Mouse (Mus musculus): ENCODE results near the gene Shld1. TPM values are rescaled to one million over a fixed set of nuclear protein-coding genes. Genes with fewer than 3 reads are reported as not detected.

The Shld1 gene
- polyA plus RNA-seq, 1 experiment from 2014 or later: 23.5 TPM

DNA sequence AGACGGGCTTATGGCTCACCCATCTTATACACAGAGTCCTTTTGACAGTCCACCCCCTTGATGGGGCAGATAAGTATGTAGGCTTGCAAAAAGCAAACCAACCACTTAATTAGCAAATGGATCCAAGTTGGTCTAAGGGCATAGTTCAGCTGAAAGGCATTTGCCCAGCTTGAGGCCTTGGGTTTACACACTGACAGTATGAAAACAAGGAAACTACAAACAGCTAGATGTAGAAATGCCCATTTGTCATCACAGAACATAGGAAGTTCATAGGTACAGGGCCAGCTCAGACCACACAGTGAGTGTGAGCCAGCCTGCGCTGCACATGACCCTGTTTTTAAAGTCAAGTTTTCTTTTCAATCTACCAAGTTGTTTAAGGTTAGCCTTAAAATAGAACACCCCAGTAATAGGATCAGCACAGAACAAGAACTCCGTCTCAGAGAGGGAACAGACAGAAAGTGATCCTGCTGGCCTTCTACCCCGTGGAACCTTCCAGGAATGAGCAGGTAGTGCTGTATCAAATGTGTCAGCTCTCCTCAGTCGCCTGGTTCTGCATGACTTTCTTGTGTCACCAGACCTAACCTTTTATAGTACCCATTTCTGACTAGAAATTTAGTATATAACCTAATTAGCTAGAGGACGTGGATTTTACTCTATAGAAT lies 31.8 kb upstream of the Shld1 start:
- Histone ChIP-seq H3K27ac (ENCODE audit: low read depth, low read length) (no peak overlapping the region), H3K27me3 (replicated peaks; ENCODE audit: control insufficient read depth, insufficient read depth, low read length) (no peaks in the 10 kb centered on the region), H3K4me1 (ENCODE audit: control insufficient read depth, insufficient read depth, low read depth, low read length) (no peaks in the 10 kb centered on the region), H3K36me3 (ENCODE audit: control insufficient read depth, insufficient read depth, low read length) (no peaks in the 10 kb centered on the region), H3K9me3 (ENCODE audit: control insufficient read depth, low read length) (no peaks in the 10 kb centered on the region), H3K9ac (ENCODE audit: low read depth, low read length) (no peak overlapping the region), H3K4me3 (ENCODE audit: low read length) (no peak overlapping the region), H3K4me2 (ENCODE audit: low read length) (no peak overlapping the region)
- ATAC-seq: no peak
- WGBS: 86% methylated on average over 6 of the region's 6 CpGs

DNA sequence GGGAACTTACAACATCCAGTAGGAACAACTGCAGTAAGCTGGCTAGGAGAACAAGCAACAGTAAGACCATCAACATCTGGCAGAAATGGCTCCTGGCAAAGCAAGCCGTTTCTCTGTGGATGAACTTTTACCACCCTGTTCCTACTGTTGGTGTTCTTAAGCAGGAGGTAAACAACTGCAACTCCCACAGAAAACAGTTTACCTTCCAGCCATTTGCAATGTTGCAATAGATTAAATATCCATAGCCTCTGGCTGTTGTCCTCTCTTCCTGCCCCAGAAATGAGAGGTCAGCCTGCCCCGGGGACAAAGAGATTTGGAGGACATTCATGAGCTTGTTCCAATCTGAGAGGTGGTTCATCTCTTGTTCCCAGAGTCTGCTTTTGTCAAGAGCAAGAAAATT lies 29.5 kb upstream of the Shld1 start:
- no peak overlapping the region for H3K4me3 ChIP-seq (ENCODE audit: low read length)
- no peak overlapping the region for H3K4me2 ChIP-seq (ENCODE audit: low read length)
- 80% methylated on average over 2 of the region's 2 CpGs for WGBS
- H3K9ac ChIP-seq (ENCODE audit: low read depth, low read length): no peak overlapping the region
- no peaks in the 10 kb centered on the region for H3K4me1 ChIP-seq (ENCODE audit: control insufficient read depth, insufficient read depth, low read depth, low read length)
- H3K36me3 ChIP-seq (ENCODE audit: control insufficient read depth, insufficient read depth, low read length): no peaks in the 10 kb centered on the region
- ATAC-seq: no peak
- H3K27ac ChIP-seq (ENCODE audit: low read depth, low read length): no peak overlapping the region
- H3K27me3 ChIP-seq (replicated peaks; ENCODE audit: control insufficient read depth, insufficient read depth, low read length): no peaks in the 10 kb centered on the region
- no peaks in the 10 kb centered on the region for H3K9me3 ChIP-seq (ENCODE audit: control insufficient read depth, low read length)

DNA sequence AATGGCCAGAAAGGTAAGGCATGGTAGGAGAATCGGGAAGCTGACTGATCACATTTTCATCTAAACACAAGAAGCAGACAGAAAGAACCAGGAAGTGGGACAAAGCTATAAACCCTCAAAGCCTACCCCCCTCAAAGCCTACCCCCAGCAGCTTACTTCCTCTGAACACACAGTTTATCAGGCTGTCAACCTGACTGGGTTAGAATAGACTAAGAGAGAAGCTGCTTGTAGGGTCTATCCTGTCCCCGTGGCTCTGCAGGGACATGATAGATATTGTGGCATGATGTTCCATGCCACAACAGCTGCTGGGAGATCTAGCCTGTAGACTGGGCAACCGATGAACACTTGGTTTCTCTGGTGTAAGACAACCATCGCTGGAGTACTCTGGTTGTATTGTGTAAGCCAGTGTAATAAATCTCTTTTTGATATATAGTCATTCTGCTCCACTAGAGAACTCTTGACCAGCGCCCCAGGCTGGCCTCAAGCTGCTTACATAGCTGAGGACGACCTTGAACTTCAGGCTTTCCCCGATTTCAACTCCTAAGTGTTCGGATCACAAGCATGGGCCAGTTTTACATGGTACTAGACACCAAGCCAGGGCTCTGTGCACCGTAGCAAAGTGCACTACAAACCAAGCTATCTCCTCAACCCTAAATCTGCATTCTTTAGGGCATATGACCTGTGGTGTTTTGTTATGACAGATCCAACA lies 28.2 kb upstream of the Shld1 start:
- H3K9me3 ChIP-seq (ENCODE audit: control insufficient read depth, low read length): no peaks in the 10 kb centered on the region
- no peaks in the 10 kb centered on the region for H3K4me1 ChIP-seq (ENCODE audit: control insufficient read depth, insufficient read depth, low read depth, low read length)
- no peak overlapping the region for H3K27ac ChIP-seq (ENCODE audit: low read depth, low read length)
- no peak overlapping the region for H3K4me2 ChIP-seq (ENCODE audit: low read length)
- H3K27me3 ChIP-seq (replicated peaks; ENCODE audit: control insufficient read depth, insufficient read depth, low read length): no peaks in the 10 kb centered on the region
- WGBS: 83% methylated on average over 9 of the region's 9 CpGs
- H3K9ac ChIP-seq (ENCODE audit: low read depth, low read length): no peak overlapping the region
- ATAC-seq: no peak
- no peak overlapping the region for H3K4me3 ChIP-seq (ENCODE audit: low read length)
- H3K36me3 ChIP-seq (ENCODE audit: control insufficient read depth, insufficient read depth, low read length): no peaks in the 10 kb centered on the region

DNA sequence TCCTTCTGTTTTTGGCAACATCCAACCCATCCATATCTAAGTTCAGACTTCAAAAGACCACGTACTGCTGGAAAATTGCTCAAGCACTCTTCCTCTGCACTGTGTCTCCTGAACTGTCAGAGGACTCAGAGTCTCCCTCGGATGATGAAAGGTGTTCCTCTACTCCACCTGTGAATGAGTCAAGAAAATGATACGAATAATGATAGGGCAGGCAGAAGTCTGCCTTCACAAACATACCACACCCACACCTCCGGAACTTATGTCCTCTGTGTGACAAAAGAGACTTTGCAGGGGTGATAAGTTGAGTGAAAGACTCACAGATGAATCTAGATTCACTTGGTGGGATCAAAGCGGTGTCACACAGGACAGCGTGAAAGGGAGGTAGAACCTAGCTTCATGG lies 17.6 kb upstream of the Shld1 start:
- Histone ChIP-seq H3K36me3 (ENCODE audit: control insufficient read depth, insufficient read depth, low read length) (no peaks in the 10 kb centered on the region), H3K9ac (ENCODE audit: low read depth, low read length) (no peak overlapping the region), H3K4me1 (ENCODE audit: control insufficient read depth, insufficient read depth, low read depth, low read length) (no peaks in the 10 kb centered on the region), H3K9me3 (ENCODE audit: control insufficient read depth, low read length) (no peaks in the 10 kb centered on the region), H3K27me3 (replicated peaks; ENCODE audit: control insufficient read depth, insufficient read depth, low read length) (no peaks in the 10 kb centered on the region), H3K4me2 (ENCODE audit: low read length) (no peak overlapping the region), H3K27ac (ENCODE audit: low read depth, low read length) (no peak overlapping the region), H3K4me3 (ENCODE audit: low read length) (no peak overlapping the region)
- WGBS: 85% methylated on average over 6 of the region's 6 CpGs
- ATAC-seq: no peak

DNA sequence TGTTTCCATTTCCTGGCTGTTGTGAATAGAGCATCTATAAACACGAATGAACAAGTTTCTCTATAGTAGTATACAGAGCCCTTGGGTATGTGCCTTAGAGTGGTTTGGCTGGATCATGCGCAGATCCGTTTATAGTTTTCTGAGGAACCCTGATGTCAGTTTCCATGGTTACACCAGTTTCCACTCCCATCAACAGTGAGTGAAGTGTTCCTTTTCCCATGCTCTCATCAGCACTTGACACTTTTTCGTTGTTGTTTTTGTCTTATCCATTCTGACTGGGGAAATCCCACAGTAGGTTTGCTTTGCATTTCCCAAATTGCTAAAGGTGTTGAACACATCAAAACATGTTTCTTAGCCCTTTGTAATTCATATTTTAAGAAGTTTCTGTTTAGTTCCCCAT lies 16.4 kb upstream of the Shld1 start:
- ATAC-seq: no peak
- WGBS: 74% methylated on average over 4 of the region's 4 CpGs

DNA sequence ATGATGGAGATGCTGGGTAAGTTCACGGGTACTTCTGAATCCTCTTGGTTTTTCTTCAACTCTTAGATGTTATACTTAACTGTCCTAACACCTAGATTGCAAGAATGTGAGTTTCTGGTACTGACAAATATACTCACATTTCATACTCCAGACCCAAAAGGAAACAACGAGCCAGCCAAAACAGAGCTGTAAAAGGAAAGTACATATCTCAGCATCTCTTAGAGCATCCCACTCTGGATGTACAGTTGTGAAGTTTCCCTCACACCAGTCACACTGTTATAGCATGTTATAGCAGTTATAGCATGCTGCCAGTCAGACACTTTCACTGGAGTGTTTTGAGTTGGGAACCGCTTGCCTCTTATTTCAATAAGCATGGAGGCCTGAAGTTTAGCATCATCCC lies 14.6 kb upstream of the Shld1 start:
- 91% methylated on average over 3 of the region's 3 CpGs for WGBS
- ATAC-seq: no peak
- Histone ChIP-seq H3K36me3 (ENCODE audit: control insufficient read depth, insufficient read depth, low read length) (no peaks in the 10 kb centered on the region), H3K9ac (ENCODE audit: low read depth, low read length) (no peak overlapping the region), H3K27me3 (replicated peaks; ENCODE audit: control insufficient read depth, insufficient read depth, low read length) (no peaks in the 10 kb centered on the region), H3K9me3 (ENCODE audit: control insufficient read depth, low read length) (no peaks in the 10 kb centered on the region), H3K4me1 (ENCODE audit: control insufficient read depth, insufficient read depth, low read depth, low read length) (no peaks in the 10 kb centered on the region), H3K27ac (ENCODE audit: low read depth, low read length) (no peak overlapping the region), H3K4me3 (ENCODE audit: low read length) (no peak overlapping the region), H3K4me2 (ENCODE audit: low read length) (no peak overlapping the region)

More for the DNA sequence above, 16.4 kb upstream of the Shld1 start:
- Histone ChIP-seq H3K9me3 (ENCODE audit: control insufficient read depth, low read length) (no peaks in the 10 kb centered on the region), H3K4me1 (ENCODE audit: control insufficient read depth, insufficient read depth, low read depth, low read length) (no peaks in the 10 kb centered on the region), H3K36me3 (ENCODE audit: control insufficient read depth, insufficient read depth, low read length) (no peaks in the 10 kb centered on the region), H3K9ac (ENCODE audit: low read depth, low read length) (no peak overlapping the region), H3K27ac (ENCODE audit: low read depth, low read length) (no peak overlapping the region), H3K27me3 (replicated peaks; ENCODE audit: control insufficient read depth, insufficient read depth, low read length) (no peaks in the 10 kb centered on the region), H3K4me3 (ENCODE audit: low read length) (no peak overlapping the region), H3K4me2 (ENCODE audit: low read length) (no peak overlapping the region)

DNA sequence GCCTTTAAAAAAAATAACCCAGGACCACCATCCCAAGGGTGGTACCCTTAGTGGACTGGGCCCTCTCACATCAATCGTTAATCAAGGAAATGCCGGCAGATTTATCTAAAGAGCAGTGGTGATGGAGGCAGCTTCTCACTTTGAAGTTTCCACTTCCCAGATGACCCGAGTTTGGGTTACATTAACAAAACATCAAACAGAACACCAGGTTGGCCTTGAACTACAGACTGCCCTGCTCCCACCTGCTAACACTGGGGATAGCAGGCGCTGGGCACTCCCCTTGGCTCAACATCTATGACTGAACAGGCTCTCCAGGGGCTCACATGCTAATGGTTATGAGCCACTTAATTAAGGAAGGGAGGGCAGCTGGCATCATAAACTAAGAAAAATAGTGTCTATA lies 10.6 kb upstream of the Shld1 start:
- ATAC-seq: no peak
- H3K36me3 ChIP-seq (ENCODE audit: control insufficient read depth, insufficient read depth, low read length): no peaks in the 10 kb centered on the region
- H3K27me3 ChIP-seq (replicated peaks; ENCODE audit: control insufficient read depth, insufficient read depth, low read length): no peaks in the 10 kb centered on the region
- no peaks in the 10 kb centered on the region for H3K4me1 ChIP-seq (ENCODE audit: control insufficient read depth, insufficient read depth, low read depth, low read length)
- 86% methylated on average over 4 of the region's 4 CpGs for WGBS
- no peak overlapping the region for H3K27ac ChIP-seq (ENCODE audit: low read depth, low read length)
- H3K4me3 ChIP-seq (ENCODE audit: low read length): no peak overlapping the region
- H3K9me3 ChIP-seq (ENCODE audit: control insufficient read depth, low read length): no peaks in the 10 kb centered on the region
- no peak overlapping the region for H3K9ac ChIP-seq (ENCODE audit: low read depth, low read length)
- H3K4me2 ChIP-seq (ENCODE audit: low read length): no peak overlapping the region

DNA sequence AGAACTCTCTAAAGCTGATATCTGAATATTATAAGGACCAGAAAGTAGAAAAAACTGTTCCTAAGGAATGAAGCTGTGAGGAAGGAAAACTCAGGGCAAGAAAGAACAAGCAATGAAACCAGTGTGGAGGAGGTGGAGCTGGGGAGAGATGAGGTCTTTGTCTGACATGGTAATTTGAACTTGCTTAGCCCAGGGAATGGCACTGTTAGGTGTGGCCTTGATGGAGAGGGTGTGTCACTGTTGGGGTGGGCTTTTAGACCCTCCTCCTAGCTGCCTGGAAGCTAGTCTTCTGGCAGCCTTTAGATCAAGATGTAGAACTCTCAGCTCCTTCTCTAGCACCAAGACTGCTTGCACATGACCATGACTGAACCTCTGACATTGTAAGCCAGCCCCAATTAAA lies 1.7 kb upstream of the Shld1 start:
- H3K9ac ChIP-seq (ENCODE audit: low read depth, low read length): no peak overlapping the region
- ATAC-seq: no peak
- H3K27ac ChIP-seq (ENCODE audit: low read depth, low read length): no peak overlapping the region
- no peak overlapping the region for H3K4me2 ChIP-seq (ENCODE audit: low read length)
- no peak overlapping the region for H3K4me3 ChIP-seq (ENCODE audit: low read length)
- H3K36me3 ChIP-seq (ENCODE audit: control insufficient read depth, insufficient read depth, low read length): no peaks in the 10 kb centered on the region
- H3K4me1 ChIP-seq (ENCODE audit: control insufficient read depth, insufficient read depth, low read depth, low read length): peaks cover 3% of the 10 kb centered on the region
- H3K9me3 ChIP-seq (ENCODE audit: control insufficient read depth, low read length): no peaks in the 10 kb centered on the region
- no peaks in the 10 kb centered on the region; the same call in 1 of the 2 replicates for H3K27me3 ChIP-seq (replicated peaks; ENCODE audit: control insufficient read depth, insufficient read depth, low read length)

DNA sequence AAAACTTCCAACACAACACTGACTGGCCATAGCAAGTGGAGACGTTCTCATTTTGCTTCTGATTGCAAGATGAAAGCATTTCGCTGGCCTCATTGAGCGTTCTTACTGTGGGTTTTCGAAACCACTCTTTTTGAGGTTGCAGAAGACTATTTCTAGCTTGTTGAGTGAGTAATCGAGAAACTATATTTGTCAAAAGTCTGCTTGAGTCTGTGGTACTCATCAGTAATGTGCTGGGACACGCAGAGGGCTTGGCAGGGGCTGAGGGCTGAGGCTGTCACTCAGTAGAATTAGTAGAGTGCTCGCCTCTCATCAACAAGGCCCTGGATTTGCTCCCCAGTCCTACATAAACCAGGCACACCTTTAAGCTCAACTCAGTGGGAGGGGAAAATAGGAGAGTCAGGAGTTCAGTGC lies 1.9 kb downstream of the Shld1 start:
- Histone ChIP-seq H3K27ac (ENCODE audit: low read depth, low read length) (no peak overlapping the region), H3K4me2 (ENCODE audit: low read length) (no peak overlapping the region), H3K9ac (ENCODE audit: low read depth, low read length) (no peak overlapping the region), H3K4me1 (ENCODE audit: control insufficient read depth, insufficient read depth, low read depth, low read length) (peaks cover 3% of the 10 kb centered on the region), H3K27me3 (replicated peaks; ENCODE audit: control insufficient read depth, insufficient read depth, low read length) (no peaks in the 10 kb centered on the region), H3K9me3 (ENCODE audit: control insufficient read depth, low read length) (no peaks in the 10 kb centered on the region), H3K4me3 (ENCODE audit: low read length) (no peak overlapping the region), H3K36me3 (ENCODE audit: control insufficient read depth, insufficient read depth, low read length) (no peaks in the 10 kb centered on the region)
- no peak for ATAC-seq
- 93% methylated on average over 7 of the region's 7 CpGs for WGBS
